Mouse (Mus musculus) thymus, adult 2 months (tissue): ENCODE data around the gene Kcnc3. TPM values are rescaled to one million over a fixed set of nuclear protein-coding genes. Genes with fewer than 3 reads are reported as not detected.

Source experiments
- DNase-seq: peaks from one replicate; pipeline ENCODE4 v3.0.0; 2021
- H3K27ac ChIP-seq: fragments of 200-500 bp; 2 replicates; pipeline ENCODE4 v1.5.1; 2012; ENCODE audit warnings: low read length, control low read depth; ENCODE audit not compliant: control insufficient read depth, insufficient read depth
- H3K27me3 ChIP-seq: fragments of 200-500 bp; 2 replicates; pipeline ENCODE4 v1.6.1; 2012; ENCODE audit warnings: mild to moderate bottlenecking, low read length, moderate library complexity, mixed read lengths; ENCODE audit not compliant: control insufficient read depth, insufficient read depth
- H3K36me3 ChIP-seq: fragments of 200-500 bp; 2 replicates; pipeline ENCODE4 v1.6.1; 2012; ENCODE audit warnings: mild to moderate bottlenecking, low read length, moderate library complexity; ENCODE audit not compliant: control insufficient read depth, insufficient read depth
- H3K4me1 ChIP-seq: fragments of 200-500 bp; replicated peaks from 2 replicates; pipeline ENCODE4 v1.6.1; 2012; ENCODE audit warnings: low read length; ENCODE audit not compliant: control insufficient read depth, insufficient read depth
- H3K4me3 ChIP-seq: fragments of 200-500 bp; 2 replicates; pipeline ENCODE4 v1.5.1; 2012; ENCODE audit warnings: mild to moderate bottlenecking, low read length, control low read depth, moderate library complexity; ENCODE audit not compliant: control insufficient read depth, insufficient read depth
- CTCF ChIP-seq: fragments of 200-500 bp; IDR thresholded peaks from 2 replicates; pipeline ENCODE4 v1.5.1; 2012; ENCODE audit warnings: mild to moderate bottlenecking, control low read depth, low read length, moderate library complexity, borderline replicate concordance; ENCODE audit not compliant: control insufficient read depth, poor library complexity, insufficient read depth; ENCODE audit errors: extremely low read depth
- POLR2A ChIP-seq: fragments of 200-500 bp; IDR thresholded peaks from 2 replicates; pipeline ENCODE4 v1.6.1; 2012; ENCODE audit warnings: mild to moderate bottlenecking, low read length, control low read depth, moderate library complexity; ENCODE audit not compliant: control insufficient read depth, poor library complexity, insufficient read depth; ENCODE audit errors: extremely low read depth
- WGBS: fragments of 180-500 bp; shearing (Covaris S2); methylation state at CpG from one replicate; pipeline ENCODE4 v1.1.7; 2018; 5-methylcytosine and 5-hydroxymethylcytosine counted together
- polyA plus RNA-seq: library from polyadenylated mRNA; depleted of rRNA; stranded (reverse); fragments of >200 nt; gene quantifications from 2 replicates; pipeline ENCODE4 v1.2.3, GENCODE M21; 2012

The Kcnc3 gene
- polyA plus RNA-seq, 1 experiment = 1.0 TPM

- no peak for DNase-seq
- Histone ChIP-seq H3K36me3 (no peaks in the 10 kb centered on the region), H3K4me1 (no peaks in the 10 kb centered on the region), H3K27ac (no peak overlapping the region), H3K4me3 (no peak overlapping the region), H3K27me3 (no peaks in the 10 kb centered on the region)
- TF ChIP-seq POLR2A (no peak), CTCF (no peak)
- 63% methylated on average over 6 of the region's 6 CpGs for WGBS
Measured at GRCm38 (mm10) chr7:44565414-44565813, 25.1 kb upstream of the Kcnc3 start.

DNA sequence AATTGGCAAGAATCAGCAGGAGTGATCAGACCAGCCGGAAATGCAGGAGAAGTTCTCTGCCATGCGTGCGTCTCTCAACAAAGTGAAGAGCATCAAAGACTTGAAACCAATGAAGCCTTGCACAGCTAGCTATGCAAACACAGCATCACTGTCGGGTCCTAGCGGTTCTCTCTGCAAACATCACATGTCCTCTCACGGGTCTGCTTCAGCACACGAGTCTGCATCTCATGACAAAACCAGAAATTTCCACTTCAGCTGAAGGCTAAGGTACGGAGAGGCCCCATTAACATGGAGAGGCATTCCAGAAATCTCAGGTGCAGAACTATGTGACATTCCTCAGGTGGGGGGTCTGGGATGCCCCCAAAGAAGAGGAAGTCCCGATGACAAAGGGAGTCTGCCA is 21.7 kb upstream of the Kcnc3 start:
- Histone ChIP-seq H3K27ac (no peak overlapping the region), H3K27me3 (no peaks in the 10 kb centered on the region), H3K4me3 (no peak overlapping the region), H3K36me3 (no peaks in the 10 kb centered on the region), H3K4me1 (no peaks in the 10 kb centered on the region)
- no peak for TF ChIP-seq CTCF
- TF ChIP-seq POLR2A = no peak
- no peak for DNase-seq
- WGBS = 87% methylated on average over 9 of the region's 9 CpGs

DNA sequence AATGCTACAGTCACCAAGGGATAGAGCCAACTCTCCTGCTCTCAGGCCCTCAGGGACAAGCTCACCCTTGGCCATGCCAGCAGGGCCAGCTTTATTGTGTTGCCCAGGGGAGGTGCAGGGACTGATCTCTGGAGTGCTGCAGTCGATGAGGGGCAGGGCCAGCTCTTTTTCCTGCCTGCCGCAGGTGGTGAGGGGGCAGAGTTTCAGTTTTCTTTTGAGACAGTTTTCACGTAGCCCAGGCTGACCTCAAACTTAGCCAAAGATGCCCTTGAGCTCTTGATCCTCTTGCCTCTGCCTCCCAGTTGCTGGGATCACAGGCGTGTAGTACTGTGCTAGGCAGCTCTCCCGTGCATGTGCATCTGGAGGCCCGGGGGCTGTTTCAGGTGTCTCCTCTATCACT is 19.5 kb upstream of the Kcnc3 start:
- TF ChIP-seq POLR2A = no peak
- no peak for TF ChIP-seq CTCF

DNA sequence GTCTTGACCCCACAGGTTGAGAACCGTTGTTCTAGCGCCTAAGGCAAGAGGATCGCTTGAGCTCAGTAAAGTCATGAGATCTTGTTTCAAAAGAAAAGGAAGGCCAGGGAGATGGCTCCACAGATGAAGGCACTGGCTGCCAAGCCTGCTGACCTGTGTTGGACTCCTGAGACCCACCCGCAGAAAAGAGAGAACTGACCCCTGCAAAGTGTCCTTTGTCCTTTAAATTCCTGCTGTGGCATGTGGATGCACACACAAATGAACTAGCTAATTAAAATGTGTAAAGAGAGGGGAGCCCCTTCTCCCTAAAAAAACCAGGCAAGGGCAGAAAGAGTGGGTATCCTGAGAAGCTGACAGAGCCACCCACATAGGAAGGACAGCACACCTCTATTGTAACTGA is 18.7 kb upstream of the Kcnc3 start:
- H3K36me3 ChIP-seq = no peaks in the 10 kb centered on the region

More for the DNA sequence above, 19.5 kb upstream of the Kcnc3 start:
- Histone ChIP-seq H3K4me1 (no peaks in the 10 kb centered on the region), H3K27ac (no peak overlapping the region), H3K36me3 (no peaks in the 10 kb centered on the region), H3K4me3 (no peak overlapping the region), H3K27me3 (no peaks in the 10 kb centered on the region)
- DNase-seq = no peak
- WGBS = 36% methylated on average over 6 of the region's 6 CpGs

GRCm38 (mm10) chr7:44572213-44572701 is 18.2 kb upstream of the Kcnc3 start, which contains the start of gene Napsa:
Gene Napsa, plus strand, starts transcription at chr7:44572380.
- no peaks in the 10 kb centered on the region for H3K27me3 ChIP-seq
- TF ChIP-seq CTCF = no peak
- TF ChIP-seq POLR2A = no peak
- WGBS = 3% methylated on average over 7 of the region's 7 CpGs
- no peaks in the 10 kb centered on the region for H3K36me3 ChIP-seq
- no peak within 1 kb of the TSS for H3K4me3 ChIP-seq
- no peaks in the 10 kb centered on the region for H3K4me1 ChIP-seq
- no peak within 1 kb of the TSS for H3K27ac ChIP-seq
- no peak for DNase-seq

More for the DNA sequence above, 18.7 kb upstream of the Kcnc3 start:
- Histone ChIP-seq H3K27me3 (no peaks in the 10 kb centered on the region), H3K27ac (no peak overlapping the region), H3K4me1 (no peaks in the 10 kb centered on the region), H3K4me3 (no peak overlapping the region)
- TF ChIP-seq POLR2A (no peak), CTCF (no peak)
- 72% methylated on average over 4 of the region's 4 CpGs for WGBS
- DNase-seq = no peak

GRCm38 (mm10) chr7:44572956-44573484 is 17.4 kb upstream of the Kcnc3 start:
- no peaks in the 10 kb centered on the region for H3K36me3 ChIP-seq
- H3K4me1 ChIP-seq = no peaks in the 10 kb centered on the region
- no peak overlapping the region for H3K27ac ChIP-seq
- no peak for DNase-seq
- H3K4me3 ChIP-seq = no peak overlapping the region
- WGBS = 55% methylated on average over 5 of the region's 5 CpGs
- no peaks in the 10 kb centered on the region for H3K27me3 ChIP-seq
- TF ChIP-seq POLR2A (no peak), CTCF (no peak)
